Mouse (Mus musculus) kidney, embryonic 15.5 days (tissue): ENCODE data around the gene Mtmr10. TPM values are rescaled to one million over a fixed set of nuclear protein-coding genes. Genes with fewer than 3 reads are reported as not detected.
A peak's percentile ranks its signal among the peaks of the same experiment; 100 is the strongest.

Experiments used
- ATAC-seq: fragments of 200-750 bp; cut with Nextera tagmentation; replicated peaks from 2 replicates; pipeline ENCODE4 v1.8.0; 2017; ENCODE audit warnings: moderate TSS enrichment; ENCODE audit not compliant: low FRiP score
- H3K27ac ChIP-seq: fragments of 300-500 bp; sonication (generic); 2 replicates; pipeline ENCODE4 v1.5.1; 2015; ENCODE audit warnings: mild to moderate bottlenecking, inconsistent platforms
- H3K27me3 ChIP-seq: fragments of 300-500 bp; sonication (generic); 2 replicates; pipeline ENCODE4 v1.6.1; 2015; ENCODE audit warnings: inconsistent platforms
- H3K36me3 ChIP-seq: fragments of 300-500 bp; sonication (generic); 2 replicates; pipeline ENCODE4 v1.6.1; 2015; ENCODE audit warnings: inconsistent platforms
- H3K4me1 ChIP-seq: fragments of 300-500 bp; sonication (generic); 2 replicates; pipeline ENCODE4 v1.6.1; 2015; ENCODE audit warnings: inconsistent platforms
- H3K4me2 ChIP-seq: fragments of 300-500 bp; sonication (generic); 2 replicates; pipeline ENCODE4 v1.6.1; 2015; ENCODE audit warnings: moderate library complexity, mild to moderate bottlenecking, inconsistent platforms
- H3K4me3 ChIP-seq: fragments of 300-500 bp; sonication (generic); replicated peaks from 2 replicates; pipeline ENCODE4 v1.5.1; 2015; ENCODE audit warnings: mild to moderate bottlenecking, inconsistent platforms
- H3K9ac ChIP-seq: fragments of 300-500 bp; sonication (generic); 2 replicates; pipeline ENCODE4 v1.6.1; 2015; ENCODE audit warnings: mild to moderate bottlenecking, inconsistent platforms
- H3K9me3 ChIP-seq: fragments of 300-500 bp; sonication (generic); replicated peaks from 2 replicates; pipeline ENCODE4 v1.6.1; 2016; ENCODE audit warnings: inconsistent platforms
- WGBS: fragments of 180-500 bp; shearing (Covaris S2); methylation state at CpG from one replicate; pipeline ENCODE4 v1.1.7; 2015; ENCODE audit warnings: mixed read lengths; 5-methylcytosine and 5-hydroxymethylcytosine counted together
- polyA plus RNA-seq: library from polyadenylated mRNA; unstranded; fragments of >200 nt; fragmentation: Nextera tagmentation; extraction: Ambion mirVana; gene quantifications from 2 replicates; pipeline ENCODE4 v1.2.1, GENCODE M21; 2015

Gene Mtmr10
- polyA plus RNA-seq, 1 experiment from 2014 or later: 10.2 TPM

- H3K27me3 ChIP-seq: no peaks in the 10 kb centered on the region
Measured at GRCm38 (mm10) chr7:64356661-64357060, 69.2 kb downstream of the Mtmr10 start.

GRCm38 (mm10) chr7:64357405-64357804, 70.0 kb downstream of the Mtmr10 start:
- no peak for ATAC-seq
- no peak overlapping the region for H3K4me3 ChIP-seq
- no peaks in the 10 kb centered on the region for H3K27me3 ChIP-seq
- H3K27ac ChIP-seq: no peak overlapping the region
- H3K4me2 ChIP-seq: no peak overlapping the region
- no peaks in the 10 kb centered on the region for H3K9me3 ChIP-seq
- H3K36me3 ChIP-seq: peaks cover 81% of the 10 kb centered on the region
- 88% methylated on average over 9 of the region's 9 CpGs for WGBS
- H3K9ac ChIP-seq: no peak overlapping the region
- no peaks in the 10 kb centered on the region for H3K4me1 ChIP-seq

More at GRCm38 (mm10) chr7:64356661-64357060, 69.2 kb downstream of the Mtmr10 start:
- 90% methylated on average over 5 of the region's 5 CpGs for WGBS
- H3K4me2 ChIP-seq: no peak overlapping the region
- peaks cover 79% of the 10 kb centered on the region for H3K36me3 ChIP-seq
- no peak overlapping the region for H3K27ac ChIP-seq
- no peaks in the 10 kb centered on the region for H3K4me1 ChIP-seq
- no peaks in the 10 kb centered on the region for H3K9me3 ChIP-seq
- ATAC-seq: no peak
- no peak overlapping the region for H3K9ac ChIP-seq
- no peak overlapping the region for H3K4me3 ChIP-seq

GRCm38 (mm10) chr7:64358666-64359065, 71.2 kb downstream of the Mtmr10 start:
- H3K4me1 ChIP-seq: no peaks in the 10 kb centered on the region
- H3K4me3 ChIP-seq: no peak overlapping the region
- peaks cover 81% of the 10 kb centered on the region for H3K36me3 ChIP-seq
- H3K4me2 ChIP-seq: no peak overlapping the region
- no peak overlapping the region for H3K27ac ChIP-seq
- ATAC-seq: no peak
- no peak overlapping the region for H3K9ac ChIP-seq
- H3K9me3 ChIP-seq: no peaks in the 10 kb centered on the region
- no peaks in the 10 kb centered on the region for H3K27me3 ChIP-seq
- WGBS: 88% methylated on average over 6 of the region's 6 CpGs

GRCm38 (mm10) chr7:64359943-64360585, 72.6 kb downstream of the Mtmr10 start:
- Histone ChIP-seq H3K9ac (no peak overlapping the region), H3K36me3 (peaks cover 87% of the 10 kb centered on the region), H3K4me3 (no peak overlapping the region), H3K4me1 (no peaks in the 10 kb centered on the region), H3K4me2 (no peak overlapping the region), H3K27me3 (no peaks in the 10 kb centered on the region), H3K27ac (no peak overlapping the region), H3K9me3 (no peaks in the 10 kb centered on the region)
- ATAC-seq: no peak
- WGBS: 90% methylated on average over 20 of the region's 20 CpGs

GRCm38 (mm10) chr7:64360586-64360945, 73.1 kb downstream of the Mtmr10 start:
- H3K27me3 ChIP-seq: no peaks in the 10 kb centered on the region
- H3K4me3 ChIP-seq: no peak overlapping the region
- no peaks in the 10 kb centered on the region for H3K9me3 ChIP-seq
- no peak overlapping the region for H3K9ac ChIP-seq
- no peak for ATAC-seq
- no peak overlapping the region for H3K27ac ChIP-seq
- H3K4me1 ChIP-seq: no peaks in the 10 kb centered on the region
- H3K4me2 ChIP-seq: no peak overlapping the region
- peaks cover 91% of the 10 kb centered on the region for H3K36me3 ChIP-seq
- WGBS: 73% methylated on average over 3 of the region's 3 CpGs

- Histone ChIP-seq H3K4me3 (no peak overlapping the region), H3K27ac (no peak overlapping the region), H3K4me1 (no peaks in the 10 kb centered on the region), H3K36me3 (peaks cover 92% of the 10 kb centered on the region), H3K27me3 (no peaks in the 10 kb centered on the region), H3K9me3 (no peaks in the 10 kb centered on the region), H3K4me2 (no peak overlapping the region), H3K9ac (no peak overlapping the region)
- 89% methylated on average over 5 of the region's 5 CpGs for WGBS
- ATAC-seq: no peak
Measured at GRCm38 (mm10) chr7:64365863-64366262, 78.4 kb downstream of the Mtmr10 start.

GRCm38 (mm10) chr7:64369841-64370240, 82.4 kb downstream of the Mtmr10 start:
- no peaks in the 10 kb centered on the region for H3K27me3 ChIP-seq
- H3K4me2 ChIP-seq: no peak overlapping the region
- H3K36me3 ChIP-seq: peaks cover 59% of the 10 kb centered on the region
- 91% methylated on average over 6 of the region's 6 CpGs for WGBS
- no peak for ATAC-seq
- no peaks in the 10 kb centered on the region for H3K9me3 ChIP-seq
- no peak overlapping the region for H3K4me3 ChIP-seq
- H3K9ac ChIP-seq: no peak overlapping the region
- H3K4me1 ChIP-seq: peaks cover 5% of the 10 kb centered on the region
- H3K27ac ChIP-seq: no peak overlapping the region

GRCm38 (mm10) chr7:64371940-64372878, 84.8 kb downstream of the Mtmr10 start:
- no peaks in the 10 kb centered on the region for H3K9me3 ChIP-seq
- no peak overlapping the region for H3K4me3 ChIP-seq
- no peak overlapping the region for H3K27ac ChIP-seq
- peaks cover 50% of the 10 kb centered on the region for H3K36me3 ChIP-seq
- peaks cover 5% of the 10 kb centered on the region for H3K4me1 ChIP-seq
- no peak for ATAC-seq
- no peaks in the 10 kb centered on the region for H3K27me3 ChIP-seq
- WGBS: 90% methylated on average over 23 of the region's 23 CpGs
- no peak overlapping the region for H3K4me2 ChIP-seq
- no peak overlapping the region for H3K9ac ChIP-seq

GRCm38 (mm10) chr7:64373147-64373829, 85.8 kb downstream of the Mtmr10 start:
- peaks cover 50% of the 10 kb centered on the region for H3K36me3 ChIP-seq
- no peaks in the 10 kb centered on the region for H3K27me3 ChIP-seq
- peak; percentile 49; the same call in 1 of the 2 replicates for ATAC-seq
- H3K4me1 ChIP-seq: peaks cover 5% of the 10 kb centered on the region
- no peaks in the 10 kb centered on the region for H3K9me3 ChIP-seq
- WGBS: 10% methylated on average over 18 of the region's 18 CpGs
- H3K27ac ChIP-seq: peak overlapping the region; percentile 98
- H3K4me2 ChIP-seq: peak overlapping the region; percentile 64
- H3K9ac ChIP-seq: peak overlapping the region; percentile 68
- H3K4me3 ChIP-seq: peak overlapping the region; percentile 65

GRCm38 (mm10) chr7:64373830-64374562, 86.5 kb downstream of the Mtmr10 start, which contains the start of gene Fan1:
Gene Fan1, minus strand, starts transcription at chr7:64374095.
- peak; percentile 98 for ATAC-seq
- WGBS: 4% methylated on average over 27 of the region's 27 CpGs
- H3K27me3 ChIP-seq: no peaks in the 10 kb centered on the region
- H3K4me1 ChIP-seq: peaks cover 5% of the 10 kb centered on the region
- H3K27ac ChIP-seq: peak within 1 kb of the TSS; percentile 98
- peak within 1 kb of the TSS; percentile 68 for H3K9ac ChIP-seq
- peak within 1 kb of the TSS; percentile 64 for H3K4me2 ChIP-seq
- peak within 1 kb of the TSS; percentile 65 for H3K4me3 ChIP-seq
- peaks cover 50% of the 10 kb centered on the region for H3K36me3 ChIP-seq
- no peaks in the 10 kb centered on the region for H3K9me3 ChIP-seq
